Mouse (Mus musculus) brain, embryonic 14.5 days (tissue): ENCODE measurements around the gene Ap5b1.

Experiments
- CTCF ChIP-seq: fragments of 200-500 bp; IDR thresholded peaks from 2 replicates; pipeline ENCODE4 v1.5.1; 2012; ENCODE audit warnings: inconsistent platforms, mild to moderate bottlenecking, moderate library complexity, borderline replicate concordance; ENCODE audit not compliant: insufficient read depth, insufficient read length; ENCODE audit errors: extremely low read depth
- POLR2A ChIP-seq: fragments of 200-500 bp; IDR thresholded peaks from 2 replicates; pipeline ENCODE4 v1.6.1; 2012; ENCODE audit warnings: mild to moderate bottlenecking, inconsistent platforms, borderline replicate concordance; ENCODE audit not compliant: poor library complexity, insufficient read depth, insufficient read length, severe bottlenecking; ENCODE audit errors: extremely low read depth

GRCm38 (mm10) chr19:5568470-5569140 is 780 bp downstream of the Ap5b1 start:
- TF ChIP-seq CTCF (peak; percentile 93), POLR2A (no peak)
